Comparison of ENCODE assay signal across 8 mouse cellular contexts in the genomic region with DNA sequence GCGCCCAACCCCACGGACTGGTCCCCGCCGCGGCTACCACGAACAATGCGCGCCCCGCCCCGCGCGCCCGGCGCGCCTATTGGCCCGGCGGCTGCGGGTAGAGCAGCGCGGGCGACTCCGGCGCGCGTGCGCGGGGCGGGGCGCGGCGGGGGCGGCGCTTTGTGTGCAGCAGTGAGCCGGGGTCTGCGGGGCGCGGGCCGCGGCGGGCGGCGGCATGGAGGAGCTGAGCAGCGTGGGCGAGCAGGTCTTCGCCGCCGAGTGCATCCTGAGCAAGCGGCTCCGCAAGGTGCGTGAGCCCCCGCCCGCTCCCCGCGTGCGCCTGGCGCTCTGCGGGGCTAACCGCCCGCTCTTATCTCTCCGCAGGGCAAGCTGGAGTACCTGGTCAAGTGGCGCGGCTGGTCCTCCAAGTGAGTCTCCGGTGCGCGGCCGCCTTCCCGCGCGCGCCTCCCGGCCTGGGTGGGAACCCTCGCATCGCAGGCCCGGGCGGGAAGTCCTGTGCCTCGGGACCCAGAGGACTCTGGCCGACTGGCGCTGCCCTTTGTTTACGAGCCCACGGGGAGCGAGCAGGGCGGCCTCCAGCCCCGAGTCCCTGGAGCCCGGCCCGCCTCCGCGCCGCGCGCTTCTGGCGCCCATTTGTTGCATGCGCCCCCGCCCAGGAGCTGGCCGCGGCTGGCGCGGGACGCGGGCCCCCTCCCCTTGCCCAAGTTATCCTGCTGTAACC. TPM values are rescaled to one million over a fixed set of nuclear protein-coding genes. Genes with fewer than 3 reads are reported as not detected.
DNase-seq lines count a peak whose midpoint lies in the region; ATAC-seq lines count a peak whose summit lies in the region.

A gene (plus strand): TSS at position 68 of the 721 bp plus-strand sequence.

- H3K9me3 ChIP-seq in embryonic facial prominence, embryonic 11.5 days (replicated peaks; ENCODE audit: control insufficient read depth, low read length), result no peaks in the 10 kb centered on the region
- no peaks in the 10 kb centered on the region for H3K9me3 ChIP-seq in limb, embryonic 15.5 days
- H3K9me3 ChIP-seq in midbrain, embryonic 15.5 days, result no peaks in the 10 kb centered on the region

- H3K4me3 ChIP-seq in embryonic facial prominence, embryonic 11.5 days (ENCODE audit: low read depth, low read length), result peak within 1 kb of the TSS; percentile 96
- H3K4me3 ChIP-seq in limb, embryonic 15.5 days, result peak within 1 kb of the TSS; percentile 95
- H3K4me3 ChIP-seq in midbrain, embryonic 15.5 days, result peak within 1 kb of the TSS; percentile 70

- under 1% methylated on average over 88 of the region's 99 CpGs for WGBS in embryonic facial prominence, embryonic 11.5 days
- under 1% methylated on average over 97 of the region's 99 CpGs for WGBS in limb, embryonic 15.5 days
- WGBS in midbrain, embryonic 15.5 days, result under 1% methylated on average over 73 of the region's 99 CpGs

- peak; percentile 95 for ATAC-seq in embryonic facial prominence, embryonic 11.5 days (replicated peaks; ENCODE audit: insufficient number of reproducible peaks, low FRiP score, low TSS enrichment, low read depth)
- ATAC-seq in limb, embryonic 15.5 days (ENCODE audit: insufficient number of reproducible peaks, low FRiP score, low TSS enrichment, low read depth), result peak; percentile 89
- peak; percentile 94 for ATAC-seq in midbrain, embryonic 15.5 days (replicated peaks)

- peak within 1 kb of the TSS; percentile 99 for H3K9ac ChIP-seq in embryonic facial prominence, embryonic 11.5 days (replicated peaks; ENCODE audit: low read length)
- peak within 1 kb of the TSS; percentile 87 for H3K9ac ChIP-seq in limb, embryonic 15.5 days
- H3K9ac ChIP-seq in midbrain, embryonic 15.5 days, result peak within 1 kb of the TSS; percentile 75

- H3K36me3 ChIP-seq in embryonic facial prominence, embryonic 11.5 days (replicated peaks; ENCODE audit: control insufficient read depth, insufficient read depth, low read depth, low read length), result peaks cover 15% of the 10 kb centered on the region
- peaks cover 20% of the 10 kb centered on the region for H3K36me3 ChIP-seq in limb, embryonic 15.5 days
- peaks cover 15% of the 10 kb centered on the region for H3K36me3 ChIP-seq in midbrain, embryonic 15.5 days (replicated peaks)

- H3K27ac ChIP-seq in embryonic facial prominence, embryonic 11.5 days (replicated peaks; ENCODE audit: low read depth, low read length), result peak within 1 kb of the TSS; percentile 97
- peak within 1 kb of the TSS; percentile 96 for H3K27ac ChIP-seq in limb, embryonic 15.5 days
- peak within 1 kb of the TSS; percentile 84 for H3K27ac ChIP-seq in midbrain, embryonic 15.5 days

- DNase-seq in 416B (ENCODE audit: low read depth), result peak; percentile 68
- peak; percentile 92 for DNase-seq in adrenal gland, postnatal 14 days
- peak; percentile 97 for DNase-seq in embryonic facial prominence, embryonic 11.5 days (ENCODE audit: low spot score)
- peak; percentile 83 to 85 for DNase-seq in heart, adult 9 months (ENCODE audit: low spot score in 2 of 2)
- DNase-seq in kidney, adult 8-10 months, result peak; percentile 81 to 84
- peak; percentile 80 to 81 for DNase-seq in spleen, postnatal 36 days (ENCODE audit: low spot score in 2 of 2)

- H3K27me3 ChIP-seq in embryonic facial prominence, embryonic 11.5 days (ENCODE audit: control insufficient read depth, insufficient read depth, low read length), result no peaks in the 10 kb centered on the region
- H3K27me3 ChIP-seq in limb, embryonic 15.5 days, result 0 out of 2 replicates have a peak, but pooled peaks cover 4% of the 10 kb centered on the region
- peaks cover 6% of the 10 kb centered on the region for H3K27me3 ChIP-seq in midbrain, embryonic 15.5 days (replicated peaks)

- H3K4me1 ChIP-seq in embryonic facial prominence, embryonic 11.5 days (ENCODE audit: control insufficient read depth, insufficient read depth, low read length), result peaks cover 10% of the 10 kb centered on the region
- H3K4me1 ChIP-seq in limb, embryonic 15.5 days, result peaks cover 34% of the 10 kb centered on the region
- peaks cover 47% of the 10 kb centered on the region for H3K4me1 ChIP-seq in midbrain, embryonic 15.5 days

- H3K4me2 ChIP-seq in embryonic facial prominence, embryonic 11.5 days (ENCODE audit: low read depth, low read length), result peak within 1 kb of the TSS; percentile 95
- peak within 1 kb of the TSS; percentile 80 for H3K4me2 ChIP-seq in limb, embryonic 15.5 days
- peak within 1 kb of the TSS; percentile 83 for H3K4me2 ChIP-seq in midbrain, embryonic 15.5 days

RNA-seq across cellular contexts. Expression of the gene that starts here (rescaled TPM):
- total RNA-seq in adrenal gland, postnatal 14 days (2021), result 7.4 and 7.7 TPM in 2 replicates
- polyA plus RNA-seq in embryonic facial prominence, embryonic 11.5 days (2014; fragmentation: Nextera tagmentation; extraction: Ambion mirVana), result 87.1 and 91.8 TPM in 2 replicates
- 30.4 and 32.3 TPM in 2 replicates for polyA plus RNA-seq in limb, embryonic 15.5 days (2015; fragmentation: Nextera tagmentation; extraction: Ambion mirVana)
- 17.6 and 19.6 TPM in 2 replicates for polyA plus RNA-seq in midbrain, embryonic 15.5 days (2015; fragmentation: Nextera tagmentation; extraction: Ambion mirVana)

Comparison
In these comparisons a context has a peak if more than half of its experiments do, and no peak if none do; other contexts are left out.
1. Peak in every context shown above with its lines: DNase-seq, ATAC-seq, H3K4me3 ChIP-seq and H3K27ac ChIP-seq.